Mouse (Mus musculus) stomach, embryonic 15.5 days (tissue): ENCODE data around the gene Hist3h2ba. TPM values are rescaled to one million over a fixed set of nuclear protein-coding genes. Genes with fewer than 3 reads are reported as not detected.

ENCODE experiments used
- ATAC-seq: fragments of 200-750 bp; cut with Nextera tagmentation; 2 replicates; pipeline ENCODE4 v1.8.0; 2017; ENCODE audit warnings: low read depth, moderate number of reproducible peaks, moderate TSS enrichment; ENCODE audit not compliant: insufficient read depth, low FRiP score
- H3K27ac ChIP-seq: fragments of 300-500 bp; sonication (generic); 2 replicates; pipeline ENCODE4 v1.5.1; 2015; ENCODE audit warnings: mild to moderate bottlenecking, inconsistent platforms
- H3K27me3 ChIP-seq: fragments of 300-500 bp; sonication (generic); replicated peaks from 2 replicates; pipeline ENCODE4 v1.6.1; 2015; ENCODE audit warnings: inconsistent platforms
- H3K36me3 ChIP-seq: fragments of 300-500 bp; sonication (generic); 2 replicates; pipeline ENCODE4 v1.6.1; 2015; ENCODE audit warnings: inconsistent platforms
- H3K4me1 ChIP-seq: fragments of 300-500 bp; sonication (generic); 2 replicates; pipeline ENCODE4 v1.6.1; 2015; ENCODE audit warnings: inconsistent platforms
- H3K4me2 ChIP-seq: fragments of 300-500 bp; sonication (generic); 2 replicates; pipeline ENCODE4 v1.6.1; 2015; ENCODE audit warnings: mild to moderate bottlenecking, inconsistent platforms
- H3K4me3 ChIP-seq: fragments of 300-500 bp; sonication (generic); replicated peaks from 2 replicates; pipeline ENCODE4 v1.5.1; 2015; ENCODE audit warnings: inconsistent platforms
- H3K9ac ChIP-seq: fragments of 300-500 bp; sonication (generic); 2 replicates; pipeline ENCODE4 v1.6.1; 2015; ENCODE audit warnings: inconsistent platforms
- H3K9me3 ChIP-seq: fragments of 300-500 bp; sonication (generic); 2 replicates; pipeline ENCODE4 v1.6.1; 2016; ENCODE audit warnings: inconsistent platforms
- WGBS: fragments of 180-500 bp; shearing (Covaris S2); methylation state at CpG from one replicate; pipeline ENCODE4 v1.1.7; 2015; 5-methylcytosine and 5-hydroxymethylcytosine counted together
- microRNA-seq: library from miRNA; unstranded; fragments of <30 nt; microRNA quantifications from one replicate; pipeline ENCODE4, GENCODE M21; 2016
- polyA plus RNA-seq: library from polyadenylated mRNA; unstranded; fragments of >200 nt; fragmentation: Nextera tagmentation; extraction: Ambion mirVana; gene quantifications from 2 replicates; pipeline ENCODE4 v1.2.1, GENCODE M21; 2015

The Hist3h2ba gene
- polyA plus RNA-seq, 1 experiment from 2014 or later = 42.0 TPM

DNA sequence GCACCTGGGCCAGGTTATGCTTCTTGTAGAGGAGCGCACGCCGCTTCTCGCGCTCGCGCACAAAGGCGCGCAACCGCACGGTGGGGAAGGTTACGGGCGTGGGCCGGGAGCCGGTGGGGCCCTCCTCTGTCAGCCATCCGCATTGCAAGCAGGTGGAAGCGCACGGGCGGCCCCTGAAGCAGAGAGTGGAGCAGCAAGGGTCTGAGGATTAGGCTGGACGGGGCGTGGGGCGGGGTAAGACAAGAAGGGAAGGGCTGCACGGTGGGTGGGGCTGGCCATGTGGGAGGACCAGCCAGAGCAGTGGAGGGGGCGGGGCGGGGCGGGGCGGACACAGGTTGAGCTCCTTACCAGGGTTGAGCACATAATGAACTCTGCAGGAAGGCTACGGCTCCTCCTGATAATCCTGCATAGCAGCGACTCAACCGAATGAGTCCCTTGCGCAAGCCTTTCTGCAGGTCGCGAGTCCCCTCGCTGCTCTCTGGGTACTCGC lies 45.7 kb downstream of the Hist3h2ba start:
- 2% methylated on average over 35 of the region's 35 CpGs for WGBS
- peaks cover 9% of the 10 kb centered on the region; the same call in 1 of the 2 replicates for H3K4me1 ChIP-seq
- peak; percentile 82 for ATAC-seq
- no peaks in the 10 kb centered on the region for H3K9me3 ChIP-seq
- H3K27ac ChIP-seq = no peak overlapping the region
- H3K27me3 ChIP-seq = peaks cover 18% of the 10 kb centered on the region; the same call in 1 of the 2 replicates
- peak overlapping the region; percentile 75 for H3K4me2 ChIP-seq
- 0 out of 2 replicates have a peak, but pooled peaks cover 3% of the 10 kb centered on the region for H3K36me3 ChIP-seq
- peak overlapping the region; percentile 36 for H3K4me3 ChIP-seq
- no peak overlapping the region; the same call in 1 of the 2 replicates for H3K9ac ChIP-seq

DNA sequence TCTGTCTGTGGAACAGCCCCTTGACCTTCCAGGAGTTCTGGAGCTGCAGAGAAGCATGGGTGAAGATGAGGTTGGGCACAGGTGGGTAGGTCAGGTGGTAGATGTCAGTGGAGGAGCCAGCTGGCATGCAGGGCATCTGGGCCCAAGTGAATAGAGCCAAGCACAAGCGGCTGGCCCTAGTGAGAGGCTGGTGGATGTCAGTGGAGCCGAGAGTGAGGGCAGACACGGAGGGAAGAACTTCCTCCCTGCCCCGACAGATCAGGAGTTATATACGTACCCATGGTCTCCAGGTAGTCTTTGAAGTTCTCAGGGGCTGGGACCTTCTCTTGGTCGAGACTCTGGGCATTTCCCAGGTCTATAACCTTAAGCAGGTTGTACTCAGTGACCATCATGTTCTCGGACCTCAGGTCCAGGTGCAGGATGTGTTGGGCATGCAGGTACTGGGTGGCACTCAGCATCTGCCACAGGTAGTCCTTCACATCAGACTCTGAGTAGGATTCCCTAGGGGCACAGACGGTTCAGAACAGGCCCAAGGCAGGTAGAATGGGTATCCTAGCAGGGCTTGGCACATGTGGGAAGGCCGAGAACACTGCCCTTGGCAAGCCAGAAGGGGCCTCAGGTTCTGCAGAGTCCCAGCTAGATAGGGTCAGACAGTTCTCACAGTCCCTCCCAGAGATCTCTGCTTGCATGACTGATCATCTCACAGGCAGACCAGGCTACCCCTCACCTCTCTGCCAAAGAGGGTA lies 46.5 kb downstream of the Hist3h2ba start:
- peaks cover 18% of the 10 kb centered on the region; the same call in 1 of the 2 replicates for H3K27me3 ChIP-seq
- no peak overlapping the region for H3K27ac ChIP-seq
- no peak for ATAC-seq
- no peak overlapping the region for H3K9ac ChIP-seq
- H3K4me1 ChIP-seq = peaks cover 9% of the 10 kb centered on the region; the same call in 1 of the 2 replicates
- H3K36me3 ChIP-seq = no peaks in the 10 kb centered on the region
- H3K4me3 ChIP-seq = no peak overlapping the region
- 79% methylated on average over 9 of the region's 9 CpGs for WGBS
- H3K4me2 ChIP-seq = peak overlapping the region; percentile 75; the same call in 1 of the 2 replicates
- H3K9me3 ChIP-seq = no peaks in the 10 kb centered on the region

DNA sequence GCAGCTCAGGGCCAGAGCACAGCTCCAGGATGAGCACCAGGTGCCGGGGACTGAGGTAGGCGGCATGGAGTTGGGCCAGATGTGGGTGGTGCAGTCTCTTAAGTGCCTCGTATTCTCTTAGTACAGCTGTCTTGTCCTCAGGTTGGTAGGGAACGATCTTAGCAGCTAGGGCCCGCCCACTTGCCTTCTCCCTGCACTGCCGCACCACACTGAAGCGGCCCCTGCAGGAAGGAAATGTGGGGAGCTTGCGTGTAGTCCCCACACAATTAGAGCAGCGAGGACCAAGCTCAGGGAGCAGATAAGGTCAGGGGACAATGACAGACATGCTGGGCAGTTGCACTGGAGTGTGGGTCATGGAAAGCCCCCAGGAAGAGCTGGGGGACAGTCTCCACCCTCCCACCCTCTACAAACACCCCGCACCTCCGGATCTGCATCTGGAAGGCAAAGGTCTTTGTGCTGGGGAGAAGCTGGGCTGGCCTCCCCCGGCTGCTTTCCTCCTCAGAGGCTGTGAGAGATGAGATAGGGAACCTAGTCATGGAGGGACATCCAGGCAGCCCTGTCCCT lies 47.2 kb downstream of the Hist3h2ba start:
- Histone ChIP-seq H3K9ac (no peak overlapping the region), H3K4me2 (no peak overlapping the region), H3K4me3 (no peak overlapping the region), H3K4me1 (peaks cover 9% of the 10 kb centered on the region; the same call in 1 of the 2 replicates), H3K36me3 (no peaks in the 10 kb centered on the region), H3K9me3 (no peaks in the 10 kb centered on the region), H3K27ac (no peak overlapping the region), H3K27me3 (peaks cover 18% of the 10 kb centered on the region; the same call in 1 of the 2 replicates)
- 49% methylated on average over 12 of the region's 12 CpGs for WGBS
- ATAC-seq = no peak

DNA sequence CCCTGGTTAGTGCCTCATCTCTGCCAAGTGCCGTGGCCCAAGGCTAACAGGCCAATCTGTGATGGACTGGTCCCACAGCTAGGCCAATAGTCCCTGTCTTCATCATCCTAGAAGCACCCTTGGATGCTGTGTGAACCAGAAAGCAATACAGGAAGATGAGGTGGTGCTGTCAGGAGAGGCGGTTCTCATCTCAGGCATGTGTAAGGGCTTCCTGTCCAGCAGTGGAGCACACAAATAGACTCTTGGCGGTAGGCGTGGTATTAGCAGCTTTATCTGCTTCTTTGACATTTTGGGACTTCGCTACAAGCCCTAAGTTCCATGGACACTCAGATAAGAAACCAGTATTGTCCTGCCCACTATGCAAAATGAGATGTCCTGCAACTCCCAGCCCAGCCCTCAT lies 48.8 kb downstream of the Hist3h2ba start:
- no peak overlapping the region for H3K4me3 ChIP-seq
- H3K9me3 ChIP-seq = no peaks in the 10 kb centered on the region
- H3K27ac ChIP-seq = no peak overlapping the region
- peaks cover 9% of the 10 kb centered on the region; the same call in 1 of the 2 replicates for H3K4me1 ChIP-seq
- peaks cover 18% of the 10 kb centered on the region; the same call in 1 of the 2 replicates for H3K27me3 ChIP-seq
- H3K4me2 ChIP-seq = no peak overlapping the region
- WGBS = 78% methylated on average over 5 of the region's 5 CpGs
- no peak overlapping the region for H3K9ac ChIP-seq
- no peak for ATAC-seq
- no peaks in the 10 kb centered on the region for H3K36me3 ChIP-seq

Small RNA genes within 50 kb of the gene (microRNA-seq; reads per million reads assigned to microRNA genes)
- gene Gm44313 = not detected

Other genes starting within 250 kb of the Hist3h2ba start
- gene Olfr319, start 249.8 kb upstream of the Hist3h2ba start, polyA plus RNA-seq = not detected in 2 replicates
- gene Olfr318, start 224.9 kb upstream of the Hist3h2ba start, polyA plus RNA-seq = not detected in 2 replicates
- gene Olfr317, start 209.7 kb upstream of the Hist3h2ba start, polyA plus RNA-seq = not detected in 2 replicates
- gene Olfr316, start 196.2 kb upstream of the Hist3h2ba start, polyA plus RNA-seq = not detected in 2 replicates
- not detected in 2 replicates for gene Olfr315, start 175.7 kb upstream of the Hist3h2ba start, polyA plus RNA-seq
- not detected in 2 replicates for gene Olfr314, start 166.0 kb upstream of the Hist3h2ba start, polyA plus RNA-seq
- 9.6 and 14.0 TPM in 2 replicates for gene Fam183b, start 147.0 kb upstream of the Hist3h2ba start, polyA plus RNA-seq
- gene Olfr313, start 133.9 kb upstream of the Hist3h2ba start, polyA plus RNA-seq = not detected in 2 replicates
- gene Olfr312, start 119.7 kb upstream of the Hist3h2ba start, polyA plus RNA-seq = not detected in 2 replicates
- not detected in 2 replicates for gene Olfr311, start 109.7 kb upstream of the Hist3h2ba start, polyA plus RNA-seq
- gene Gm12258, start 101.8 kb upstream of the Hist3h2ba start, polyA plus RNA-seq = 8.2 and 8.5 TPM in 2 replicates
- gene 2810021J22Rik, start 81.7 kb upstream of the Hist3h2ba start, polyA plus RNA-seq = 6.7 and 6.8 TPM in 2 replicates
- gene Zfp39, start 44.7 kb upstream of the Hist3h2ba start, polyA plus RNA-seq = 4.6 and 5.6 TPM in 2 replicates
- gene Btnl10, start 31.0 kb upstream of the Hist3h2ba start, polyA plus RNA-seq = 0.59 and 0.95 TPM in 2 replicates
- 229 and 235 TPM in 2 replicates for gene Rnf187, start 10.0 kb upstream of the Hist3h2ba start, polyA plus RNA-seq
- 29.6 and 32.2 TPM in 2 replicates for gene Hist3h2a, start 5.8 kb downstream of the Hist3h2ba start, polyA plus RNA-seq
- 0.19 and 0.28 TPM in 2 replicates for gene Trim17, start 5.8 kb downstream of the Hist3h2ba start, polyA plus RNA-seq
- 17.9 and 19.1 TPM in 2 replicates for gene Trim11, start 29.2 kb downstream of the Hist3h2ba start, polyA plus RNA-seq
- gene Obscn, start 187.5 kb downstream of the Hist3h2ba start, polyA plus RNA-seq = 0.73 and 0.80 TPM in 2 replicates
- 6.2 and 7.7 TPM in 2 replicates for gene Iba57, start 214.8 kb downstream of the Hist3h2ba start, polyA plus RNA-seq
- gene Gjc2, start 234.3 kb downstream of the Hist3h2ba start, polyA plus RNA-seq = 1.2 and 1.7 TPM in 2 replicates
- gene Guk1, start 243.3 kb downstream of the Hist3h2ba start, polyA plus RNA-seq = 115 and 121 TPM in 2 replicates